Mouse (Mus musculus) CH12.LX (cell line): ENCODE data around the gene Coq10a.

Experiments used
- CTCF ChIP-seq, 2 experiments: IDR thresholded peaks in 1 of 2; conservative IDR thresholded peaks in 1 of 2; 2 replicates each; pipeline ENCODE4 v1.5.1; 2011 to 2012; ENCODE audit warnings: low read depth in 2 of 2, low read length in 2 of 2, improper control_type of control experiment in 1 of 2, inconsistent platforms in 1 of 2, mild to moderate bottlenecking in 1 of 2, moderate library complexity in 1 of 2
- EP300 ChIP-seq: IDR thresholded peaks from 2 replicates; pipeline ENCODE4 v1.6.1; 2011; ENCODE audit warnings: low read length, improper control_type of control experiment
- HCFC1 ChIP-seq: IDR thresholded peaks from 2 replicates; pipeline ENCODE4 v1.6.1; 2012; ENCODE audit warnings: low read depth, mild to moderate bottlenecking, inconsistent platforms, low read length, improper control_type of control experiment
- IRF4 ChIP-seq: IDR thresholded peaks from 2 replicates; pipeline ENCODE4 v1.6.1; 2014; ENCODE audit warnings: low read depth, mild to moderate bottlenecking, inconsistent platforms, low read length, improper control_type of control experiment
- JUND ChIP-seq: conservative IDR thresholded peaks from 2 replicates; pipeline ENCODE4 v1.6.1; 2011; ENCODE audit warnings: low read depth, low read length, improper control_type of control experiment
- MAFK ChIP-seq: IDR thresholded peaks from 2 replicates; pipeline ENCODE4 v1.6.1; 2011; ENCODE audit warnings: low read length, improper control_type of control experiment; ENCODE audit not compliant: insufficient replicate concordance
- PAX5 ChIP-seq: IDR thresholded peaks from 2 replicates; pipeline ENCODE4 v1.6.1; 2012; ENCODE audit warnings: low read length, inconsistent platforms, mixed read lengths
- TCF12 ChIP-seq: IDR thresholded peaks from 2 replicates; pipeline ENCODE4 v1.6.1; 2014; ENCODE audit warnings: low read depth, mild to moderate bottlenecking, inconsistent platforms, low read length, improper control_type of control experiment

DNA sequence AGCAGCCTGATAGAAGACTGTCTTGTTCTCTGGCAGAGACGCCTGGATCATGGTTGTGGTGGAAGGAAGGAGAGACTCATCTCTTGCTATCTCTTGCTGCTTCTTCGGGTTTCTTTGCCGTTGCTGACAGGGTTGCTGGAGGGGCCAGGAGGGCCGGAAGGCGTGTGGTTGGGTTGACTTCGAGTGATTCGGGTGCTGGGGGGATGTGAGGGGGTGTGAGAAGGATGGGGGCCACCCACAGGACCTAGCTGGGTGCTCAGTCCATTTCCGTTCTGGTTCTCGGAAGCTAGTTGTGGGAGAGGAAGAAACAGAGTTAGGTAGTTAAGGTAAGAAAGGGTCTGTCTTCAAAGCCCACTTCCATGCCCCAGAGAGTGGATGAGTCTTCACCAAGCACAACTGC, 32.8 kb upstream of the Coq10a start:
- TF ChIP-seq CTCF (conservative IDR thresholded peaks at IDR 0.05 in 1 of 2, IDR thresholded peaks at IDR 0.05 in 1 of 2; ENCODE audit: low read depth in 2 of 2, low read length in 2 of 2) (no peak), IRF4 (no peak), PAX5 (no peak), HCFC1 (no peak), EP300 (no peak), JUND (no peak), MAFK (no peak), TCF12 (no peak)
